Mouse (Mus musculus): Measurements from ENCODE around the gene Riok2.

DNA sequence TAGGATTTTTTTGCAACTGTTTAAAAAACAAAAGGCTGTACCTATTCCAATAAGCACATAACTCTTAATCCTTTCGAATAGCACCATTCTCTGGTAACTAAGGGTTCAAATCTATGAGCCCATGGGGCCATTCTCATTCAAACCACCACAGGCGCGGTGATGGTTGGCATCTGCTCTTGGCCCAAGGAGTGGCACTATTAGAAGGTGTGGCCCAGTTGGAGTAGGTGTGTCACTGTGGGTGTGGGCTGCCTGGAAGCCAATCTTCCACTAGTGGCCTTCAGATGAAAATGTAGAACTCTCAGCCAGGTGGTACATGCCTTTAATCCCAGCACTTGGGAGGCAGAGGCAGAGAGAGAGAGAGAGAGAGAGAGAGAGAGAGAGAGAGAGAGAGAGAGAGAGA is 40.1 kb downstream of the Riok2 start:
- TF ChIP-seq EP300 (IDR thresholded peaks at IDR 0.05) (no peak), CTCF (IDR thresholded peaks at IDR 0.05) (no peak)
